17 mouse cellular contexts compared by ENCODE assay signal in genomic region chr1:83479111-83479510, GRCm38 (mm10).
"Had no signal": no experiment of that assay in that cellular context is flagged by ENCODE, and none has a peak within 500 bp of the region (broad histone marks: within the 10 kb centered on the region; RNA-seq: fewer than 3 reads in every experiment).

No protein-coding gene starts in this region.

- H3K27ac ChIP-seq: left cerebral cortex, adult 2 months; limb, embryonic 15.5 days; liver, embryonic 12.5 days; midbrain, embryonic 10.5 days; neural tube, embryonic 15.5 days had no signal

- DNase-seq: kidney, adult 8-10 months; kidney, postnatal 25 days; lung, embryonic 14.5 days; lung, postnatal 10 days; lung, postnatal 4 days; midbrain, embryonic 14.5 days; right cerebral cortex, postnatal 4 days; spleen, adult 18-20 months; thymus, adult 18-20 months; thymus, postnatal 14 days had no signal

- H3K9ac ChIP-seq: limb, embryonic 15.5 days; liver, embryonic 12.5 days; lung, embryonic 14.5 days; neural tube, embryonic 15.5 days had no signal

- H3K27me3 ChIP-seq: limb, embryonic 15.5 days; liver, embryonic 12.5 days; neural tube, embryonic 15.5 days had no signal

- ATAC-seq: intestine, postnatal 0 days; liver, embryonic 12.5 days had no signal

- H3K4me3 ChIP-seq: left cerebral cortex, adult 2 months; limb, embryonic 15.5 days; liver, embryonic 12.5 days; midbrain, embryonic 10.5 days; myocyte; neural tube, embryonic 15.5 days had no signal

- H3K4me2 ChIP-seq: limb, embryonic 15.5 days; liver, embryonic 12.5 days; lung, embryonic 14.5 days; neural tube, embryonic 15.5 days had no signal

- H3K4me1 ChIP-seq: limb, embryonic 15.5 days; liver, embryonic 12.5 days; midbrain, embryonic 10.5 days; neural tube, embryonic 15.5 days had no signal

- H3K36me3 ChIP-seq: limb, embryonic 15.5 days; liver, embryonic 12.5 days; midbrain, embryonic 10.5 days; neural tube, embryonic 15.5 days had no signal

- H3K9me3 ChIP-seq: limb, embryonic 15.5 days; liver, embryonic 12.5 days; midbrain, embryonic 10.5 days; neural tube, embryonic 15.5 days had no signal
